Mouse (Mus musculus): ENCODE measurements around the gene H2-DMb2.
"Not testable (repeated sequence)": the region's sequence is repeated elsewhere in the genome, so short reads cannot be mapped to it uniquely, and the experiment has no call there.

The H2-DMb2 gene

GRCm38 (mm10) chr17:34134451-34134850 is 8.7 kb upstream of the H2-DMb2 start:
- DNase-seq (ENCODE audit: low read depth, low spot score) = no peak

- DNase-seq (ENCODE audit: low read depth, low spot score) = peak; percentile 84
Measured at GRCm38 (mm10) chr17:34135297-34136224, 7.5 kb upstream of the H2-DMb2 start.

- no peak for DNase-seq (ENCODE audit: low read depth, low spot score)
Measured at GRCm38 (mm10) chr17:34137601-34138000, 5.5 kb upstream of the H2-DMb2 start.

- DNase-seq (ENCODE audit: low read depth, low spot score) = no peak
Measured at GRCm38 (mm10) chr17:34138655-34139054, 4.5 kb upstream of the H2-DMb2 start.

DNA sequence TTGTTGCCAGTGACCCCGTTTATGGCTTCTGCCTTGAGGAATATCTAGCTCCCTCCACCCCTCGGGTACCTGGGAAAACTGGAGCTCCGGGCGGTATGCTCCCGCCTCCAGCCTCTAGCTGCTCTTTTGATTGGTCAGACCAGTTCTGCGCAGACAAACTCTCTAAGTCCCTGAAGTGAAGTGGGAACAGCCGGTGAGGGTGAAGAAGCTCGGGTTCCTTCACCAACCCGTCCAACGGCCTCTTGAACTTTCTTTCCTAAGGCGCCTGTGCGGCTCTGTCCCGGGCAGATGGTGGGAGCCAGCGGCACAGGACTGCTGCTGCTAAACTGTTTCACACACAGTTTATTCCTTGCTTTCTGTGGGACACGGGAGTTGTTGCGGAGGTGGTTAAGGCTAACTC is 3.7 kb upstream of the H2-DMb2 start:
- DNase-seq (ENCODE audit: low read depth, low spot score) = no peak

GRCm38 (mm10) chr17:34140240-34140639 is 2.9 kb upstream of the H2-DMb2 start:
- DNase-seq (ENCODE audit: low read depth, low spot score) = no peak

GRCm38 (mm10) chr17:34141448-34141847 is 1.7 kb upstream of the H2-DMb2 start:
- no peak for DNase-seq (ENCODE audit: low read depth, low spot score)

GRCm38 (mm10) chr17:34142456-34143010 is 574 bp upstream of the H2-DMb2 start:
- DNase-seq (ENCODE audit: low read depth, low spot score) = no peak

DNA sequence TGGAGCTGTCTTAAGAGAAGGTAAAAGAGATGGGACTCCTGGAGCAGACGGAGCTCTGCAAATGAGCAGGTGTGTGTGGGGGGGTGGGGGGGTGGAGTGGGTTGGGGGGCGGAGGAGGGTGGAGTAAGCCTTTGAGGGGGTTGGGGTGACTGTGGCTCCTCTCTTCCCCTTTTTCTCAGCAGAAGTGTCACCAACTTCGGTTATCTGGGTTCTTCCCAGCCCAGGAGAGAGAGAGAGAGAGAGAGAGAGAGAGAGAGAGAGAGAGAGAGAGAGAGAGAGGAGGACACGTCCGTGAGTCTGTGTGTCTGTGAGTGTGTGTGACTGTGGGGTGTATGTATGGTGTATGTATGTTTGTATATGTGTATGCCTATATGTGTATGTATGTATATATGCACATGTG is 354 bp downstream of the H2-DMb2 start:
- DNase-seq (ENCODE audit: low read depth, low spot score) = no peak

- not testable (repeated sequence) for DNase-seq (ENCODE audit: low read depth, low spot score)
Measured at GRCm38 (mm10) chr17:34144221-34144620, 1.1 kb downstream of the H2-DMb2 start.

DNA sequence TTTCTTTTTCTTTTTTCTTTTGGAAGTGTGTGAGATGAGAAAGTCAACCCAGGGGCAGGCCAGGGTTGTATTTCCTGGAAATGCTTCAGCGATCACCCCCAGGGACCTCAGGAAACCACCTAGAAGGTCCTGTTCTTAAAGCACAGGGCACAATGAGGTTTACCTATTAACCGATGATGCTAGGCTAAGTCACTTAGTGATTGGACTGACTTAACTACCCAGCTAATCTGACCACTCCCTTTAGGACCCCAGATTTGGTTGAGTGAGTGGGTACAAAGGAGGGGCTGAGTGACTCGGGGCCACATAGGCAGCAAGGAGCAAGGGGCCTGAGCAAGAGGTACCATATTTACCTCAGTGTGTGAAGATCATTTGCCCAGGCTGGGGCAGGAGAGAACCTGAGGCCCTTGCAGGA is 1.9 kb downstream of the H2-DMb2 start:
- DNase-seq (ENCODE audit: low read depth, low spot score) = no peak

- peak; percentile 39 for DNase-seq (ENCODE audit: low read depth, low spot score)
Measured at GRCm38 (mm10) chr17:34152923-34153322, 9.8 kb downstream of the H2-DMb2 start, which contains the start of gene H2-DMb1. TSS of gene H2-DMb1 (plus strand) at chr17:34153072.

GRCm38 (mm10) chr17:34155534-34155933 is 12.4 kb downstream of the H2-DMb2 start:
- DNase-seq (ENCODE audit: low read depth, low spot score) = no peak

- DNase-seq (ENCODE audit: low read depth, low spot score) = no peak
Measured at GRCm38 (mm10) chr17:34164202-34164895, 21.2 kb downstream of the H2-DMb2 start.

GRCm38 (mm10) chr17:34165033-34165730 is 22.1 kb downstream of the H2-DMb2 start:
- no peak for DNase-seq (ENCODE audit: low read depth, low spot score)

GRCm38 (mm10) chr17:34169279-34169678 is 26.2 kb downstream of the H2-DMb2 start:
- DNase-seq (ENCODE audit: low read depth, low spot score) = no peak

DNA sequence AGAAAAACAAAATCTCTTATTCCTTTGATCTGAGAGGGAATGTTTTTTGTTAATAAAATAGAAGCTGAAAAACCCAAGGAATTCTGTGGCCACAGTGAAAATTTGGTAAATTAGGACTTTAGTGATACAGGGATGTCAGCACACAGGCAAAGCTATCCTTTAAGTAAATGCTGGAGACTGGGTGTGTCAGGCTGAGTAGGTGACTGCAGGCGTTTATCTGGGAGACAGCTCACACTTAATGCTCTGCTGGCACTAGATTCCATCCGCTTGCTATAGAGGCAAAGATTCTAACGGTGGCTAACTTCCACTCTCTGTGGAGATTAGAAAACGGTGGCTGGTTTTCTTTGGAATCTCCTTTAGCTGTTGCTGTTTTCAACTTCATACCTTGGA is 27.4 kb downstream of the H2-DMb2 start:
- DNase-seq (ENCODE audit: low read depth, low spot score) = no peak

DNA sequence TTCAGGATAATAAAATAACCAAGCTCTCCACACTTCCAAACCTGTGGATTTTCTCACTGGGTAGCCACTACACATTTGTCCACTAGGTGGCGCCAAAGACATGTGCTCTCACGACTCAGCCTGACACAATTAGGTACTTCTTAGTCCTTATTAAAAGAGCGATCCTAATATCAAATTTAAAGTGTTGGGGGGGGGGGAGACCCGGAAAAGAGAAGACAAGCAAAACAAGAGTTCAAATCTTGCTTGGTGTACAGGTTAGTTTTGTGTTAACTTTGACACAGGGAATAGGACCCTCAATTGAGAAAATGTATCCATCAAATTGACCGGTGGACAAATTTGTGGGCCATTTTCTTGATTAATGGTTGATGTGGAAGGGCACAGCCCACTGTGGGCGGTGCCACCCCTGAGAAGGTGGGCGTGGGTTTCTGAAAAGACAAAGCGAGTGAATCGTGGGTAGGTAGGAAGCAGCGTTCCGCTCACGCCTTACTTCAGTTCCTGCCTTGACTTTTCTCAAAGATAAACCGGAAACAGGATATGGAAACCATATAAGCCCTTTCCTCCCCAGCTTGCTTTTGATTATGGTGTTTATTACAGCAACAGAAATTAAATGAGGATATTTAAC is 27.9 kb downstream of the H2-DMb2 start:
- peak; percentile 53 for DNase-seq (ENCODE audit: low read depth, low spot score)

GRCm38 (mm10) chr17:34172528-34172927 is 29.4 kb downstream of the H2-DMb2 start:
- no peak for DNase-seq (ENCODE audit: low read depth, low spot score)

GRCm38 (mm10) chr17:34174075-34174474 is 31.0 kb downstream of the H2-DMb2 start:
- DNase-seq (ENCODE audit: low read depth, low spot score) = no peak

GRCm38 (mm10) chr17:34177179-34177578 is 34.1 kb downstream of the H2-DMb2 start:
- no peak for DNase-seq (ENCODE audit: low read depth, low spot score)
